Mouse (Mus musculus): ENCODE results near the gene Gsta1.
"Not testable (repeated sequence)": the region's sequence is repeated elsewhere in the genome, so short reads cannot be mapped to it uniquely, and the experiment has no call there.

Gene Gsta1

DNA sequence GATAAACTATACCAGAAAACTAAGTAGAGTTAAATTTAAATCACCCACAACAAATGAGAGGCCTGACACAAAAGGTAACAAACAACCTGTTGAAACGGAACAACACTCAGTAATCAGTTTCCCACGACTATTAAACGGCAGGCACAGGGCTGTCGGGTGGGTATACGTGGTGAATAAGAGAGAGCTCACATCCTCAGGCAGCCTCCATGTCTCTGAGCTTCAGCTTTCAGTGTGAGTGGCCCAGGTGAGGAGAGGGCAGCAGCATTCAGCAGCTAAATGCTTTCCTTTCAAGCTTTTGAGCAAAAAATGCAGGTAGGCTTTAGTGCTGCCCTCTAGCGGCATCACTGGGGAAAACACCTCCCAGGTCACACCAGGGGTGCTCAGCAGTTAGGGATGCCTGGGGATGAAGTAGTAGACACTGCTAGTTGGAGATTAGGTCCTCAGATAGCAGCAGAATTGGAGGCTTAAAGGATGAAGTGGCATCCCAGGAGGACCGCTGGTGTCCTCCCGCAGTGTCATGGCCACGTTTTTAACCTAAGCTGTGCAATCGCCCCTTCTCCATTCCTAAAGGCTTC is 2.8 kb downstream of the Gsta1 start:
- DNase-seq, result not testable (repeated sequence)

DNA sequence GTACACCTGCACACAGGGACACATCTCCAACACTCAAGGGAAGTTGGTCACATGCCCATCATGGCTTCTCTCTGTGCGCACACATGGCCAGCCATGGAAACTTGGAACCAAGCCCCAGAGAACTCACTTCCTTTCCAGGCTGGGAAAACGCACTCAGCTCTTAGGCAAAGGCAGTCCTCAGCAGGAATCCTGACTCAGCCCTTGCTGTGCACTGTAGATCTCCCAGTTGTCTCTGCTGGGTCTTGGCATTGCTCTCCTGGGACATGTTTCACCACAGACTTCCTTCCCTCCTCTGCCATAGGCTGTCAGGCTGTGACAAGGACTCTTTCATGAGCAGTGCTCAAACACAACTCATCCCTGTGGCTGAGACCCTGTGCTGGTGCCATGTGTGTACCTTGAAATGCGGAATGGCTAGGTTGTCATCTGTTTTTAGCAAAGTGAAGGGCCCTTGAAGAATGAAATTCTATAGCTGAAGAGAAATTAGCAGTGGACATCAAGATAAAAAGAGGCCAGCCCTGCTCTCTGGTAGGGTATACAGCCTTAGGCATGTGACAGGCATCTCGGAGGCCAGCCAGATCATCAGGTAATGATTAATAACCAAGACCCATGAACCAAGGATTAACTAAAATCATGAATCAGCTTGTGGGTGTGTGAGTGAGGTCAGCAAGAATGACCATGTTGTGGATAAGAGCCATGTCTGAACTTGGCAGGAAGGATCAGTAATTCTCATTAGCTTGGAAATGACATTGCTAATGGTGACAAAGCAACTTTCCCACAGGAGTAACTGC is 25.4 kb downstream of the Gsta1 start:
- not testable (repeated sequence) for DNase-seq

DNA sequence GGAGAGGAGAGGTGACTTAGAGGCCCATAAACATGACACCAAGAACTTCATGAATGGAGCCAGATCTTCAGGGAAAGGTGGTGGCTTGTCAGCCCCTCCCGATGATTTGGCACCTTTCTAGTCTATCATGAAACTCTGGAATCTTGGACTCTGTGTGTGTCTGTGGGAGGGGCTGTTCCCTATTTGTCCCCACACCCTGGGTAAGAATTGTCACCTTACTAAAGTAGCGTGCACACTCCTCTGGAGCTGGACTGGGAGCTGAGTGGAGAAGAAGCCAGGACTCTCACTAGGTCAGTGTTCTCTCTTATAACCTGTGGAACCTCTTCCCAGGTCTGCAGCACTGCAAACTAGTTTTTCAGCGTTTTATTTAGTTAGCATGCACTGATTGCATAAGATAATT is 26.5 kb downstream of the Gsta1 start, which contains the start of gene Gm3776:
Gm3776 (plus strand) TSS at position 216 of the 400 bp plus-strand sequence.
- DNase-seq, result not testable (repeated sequence)

DNA sequence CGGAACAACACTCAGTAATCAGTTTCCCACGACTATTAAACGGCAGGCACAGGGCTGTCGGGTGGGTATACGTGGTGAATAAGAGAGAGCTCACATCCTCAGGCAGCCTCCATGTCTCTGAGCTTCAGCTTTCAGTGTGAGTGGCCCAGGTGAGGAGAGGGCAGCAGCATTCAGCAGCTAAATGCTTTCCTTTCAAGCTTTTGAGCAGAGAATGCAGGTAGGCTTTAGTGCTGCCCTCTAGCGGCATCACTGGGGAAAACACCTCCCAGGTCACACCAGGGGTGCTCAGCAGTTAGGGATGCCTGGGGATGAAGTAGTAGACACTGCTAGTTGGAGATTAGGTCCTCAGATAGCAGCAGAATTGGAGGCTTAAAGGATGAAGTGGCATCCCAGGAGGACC is 29.2 kb downstream of the Gsta1 start:
- peak; percentile 9 for DNase-seq

DNA sequence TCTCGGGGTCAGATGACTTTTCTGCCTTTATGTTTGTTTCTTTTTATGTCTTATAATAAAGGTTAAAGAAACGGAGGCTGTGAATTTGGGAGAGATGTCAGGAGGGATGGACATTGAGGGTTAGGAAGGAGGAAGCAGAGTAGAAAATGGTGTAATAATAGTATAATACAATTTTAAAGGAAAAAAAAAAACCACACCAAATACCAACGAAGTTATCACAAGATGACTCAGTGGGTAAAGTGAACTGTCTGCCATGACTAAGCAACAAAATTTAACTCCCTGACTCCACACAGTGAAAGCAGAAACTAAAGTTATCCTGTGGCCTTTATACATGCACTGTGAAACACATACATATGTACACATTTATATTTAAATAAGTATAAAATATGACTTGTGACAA is 40.5 kb downstream of the Gsta1 start:
- not testable (repeated sequence) for DNase-seq

DNA sequence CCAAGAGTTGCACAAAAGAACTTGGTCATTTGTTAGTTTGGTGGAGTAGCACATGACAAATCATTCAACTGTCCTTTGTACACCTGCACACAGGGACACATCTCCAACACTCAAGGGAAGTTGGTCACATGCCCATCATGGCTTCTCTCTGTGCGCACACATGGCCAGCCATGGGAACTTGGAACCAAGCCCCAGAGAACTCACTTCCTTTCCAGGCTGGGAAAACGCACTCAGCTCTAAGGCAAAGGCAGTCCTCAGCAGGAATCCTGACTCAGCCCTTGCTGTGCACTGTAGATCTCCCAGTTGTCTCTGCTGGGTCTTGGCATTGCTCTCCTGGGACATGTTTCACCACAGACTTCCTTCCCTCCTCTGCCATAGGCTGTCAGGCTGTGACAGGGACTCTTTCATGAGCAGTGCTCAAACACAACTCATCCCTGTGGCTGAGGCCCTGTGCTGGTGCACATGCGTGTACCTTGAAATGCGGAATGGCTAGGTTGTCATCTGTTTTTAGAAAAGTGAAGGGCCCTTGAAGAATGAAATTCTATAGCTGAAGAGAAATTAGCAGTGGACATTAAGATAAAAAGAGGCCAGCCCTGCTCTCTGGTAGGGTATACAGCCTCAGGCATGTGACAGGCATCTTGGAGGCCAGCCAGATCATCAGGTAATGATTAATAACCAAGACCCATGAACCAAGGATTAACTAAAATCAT is 51.7 kb downstream of the Gsta1 start:
- not testable (repeated sequence) for DNase-seq

DNA sequence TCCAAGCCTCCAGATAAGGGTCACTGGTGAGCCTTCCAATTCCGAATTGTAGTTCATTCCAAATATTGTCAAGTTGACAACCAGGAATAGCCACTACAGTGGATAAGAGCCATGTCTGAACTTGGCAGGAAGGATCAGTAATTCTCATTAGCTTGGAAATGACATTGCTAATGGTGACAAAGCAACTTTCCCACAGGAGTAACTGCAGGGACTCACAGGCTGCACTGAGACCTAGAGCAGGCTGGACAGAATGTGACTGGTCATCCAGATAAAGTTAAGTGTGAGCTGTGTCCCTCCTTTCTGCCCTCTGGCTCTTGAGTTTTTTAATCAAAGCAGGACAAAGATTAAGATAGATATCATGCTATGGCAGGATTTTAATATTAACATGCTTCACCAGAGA is 58.6 kb downstream of the Gsta1 start:
- DNase-seq, result not testable (repeated sequence)

DNA sequence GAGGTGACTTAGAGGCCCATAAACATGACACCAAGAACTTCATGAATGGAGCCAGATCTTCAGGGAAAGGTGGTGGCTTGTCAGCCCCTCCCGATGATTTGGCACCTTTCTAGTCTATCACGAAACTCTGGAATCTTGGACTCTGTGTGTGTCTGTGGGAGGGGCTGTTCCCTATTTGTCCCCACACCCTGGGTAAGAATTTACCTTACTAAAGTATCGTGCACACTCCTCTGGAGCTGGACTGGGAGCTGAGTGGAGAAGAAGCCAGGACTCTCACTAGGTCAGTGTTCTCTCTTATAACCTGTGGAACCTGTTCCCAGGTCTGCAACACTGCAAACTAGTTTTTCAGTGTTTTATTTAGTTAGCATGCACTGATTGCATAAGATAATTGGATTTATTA is 59.3 kb downstream of the Gsta1 start, which contains the start of gene Gm10639:
Gm10639 (plus strand) TSS at position 201 of the 400 bp plus-strand sequence.
- DNase-seq, result not testable (repeated sequence)

Data from cerebellum, adult 11-12 months (tissue).